Mouse (Mus musculus): ENCODE data around the gene Strada. TPM values are rescaled to one million over a fixed set of nuclear protein-coding genes. Genes with fewer than 3 reads are reported as not detected.
"Not testable (repeated sequence)": the region's sequence is repeated elsewhere in the genome, so short reads cannot be mapped to it uniquely, and the experiment has no call there.

Gene Strada
- total and polyA plus RNA-seq, 2 experiments from 2014 or later, result 12.6 to 18.7 TPM

DNA sequence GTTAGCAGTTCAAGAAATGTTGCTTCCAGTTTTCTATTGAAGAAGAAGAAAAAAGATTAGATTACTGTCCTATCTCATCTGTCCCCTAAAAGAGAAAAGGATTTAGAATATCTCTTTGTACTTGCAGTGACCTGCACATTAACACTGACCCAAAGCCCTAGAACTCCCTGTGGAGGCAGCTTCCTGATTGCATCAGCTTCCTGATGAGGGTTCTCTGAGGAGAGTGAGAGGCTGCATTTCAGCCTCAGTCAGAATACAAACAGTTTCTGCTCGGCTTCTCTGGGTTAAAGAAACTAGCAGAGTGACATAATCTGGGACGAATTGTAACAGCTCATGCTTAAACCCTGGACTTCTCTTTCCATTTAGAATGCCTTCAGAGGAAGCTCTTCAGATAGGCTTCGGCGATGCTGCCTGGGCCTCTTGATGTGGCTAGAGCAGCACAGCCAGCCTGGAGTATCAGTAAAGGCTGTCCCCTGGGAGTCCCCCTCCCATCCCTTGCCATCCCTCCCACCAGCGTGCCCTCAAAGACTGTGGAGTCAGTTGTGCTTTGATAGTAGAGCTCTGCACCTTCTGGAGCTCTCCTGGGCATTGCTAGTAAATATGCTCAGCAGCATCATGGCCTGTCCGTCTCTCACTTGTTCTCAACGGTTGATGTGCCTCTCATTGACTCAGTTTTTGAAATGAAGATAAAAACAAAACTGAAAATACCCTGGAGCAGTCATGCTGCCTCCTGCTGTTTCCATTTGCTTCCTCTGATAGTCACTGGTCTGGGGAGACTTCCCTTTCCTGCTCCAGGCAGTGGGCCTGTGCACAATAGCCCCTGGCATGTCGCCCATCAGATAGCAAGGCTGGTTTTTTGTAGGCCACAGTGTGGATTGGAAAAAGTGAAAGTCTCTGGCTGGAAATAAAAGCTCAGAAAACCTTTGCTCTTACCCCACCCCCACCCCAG lies 67.1 kb downstream of the Strada start:
- DNase-seq (ENCODE audit: low spot score), result peak; percentile 84
- peak; percentile 93 for ATAC-seq (ENCODE audit: insufficient read depth, low read depth)
- TF ChIP-seq EP300 (IDR thresholded peaks at IDR 0.05; ENCODE audit: low read depth) (no peak), CTCF (IDR thresholded peaks at IDR 0.05; ENCODE audit: low read depth) (peak; percentile 31)
- Histone ChIP-seq H3K9me3 (replicated peaks; ENCODE audit: control insufficient read depth, low read length) (no peaks in the 10 kb centered on the region), H3K9ac (replicated peaks; ENCODE audit: low read depth, low read length) (peak overlapping the region; percentile 53), H3K36me3 (replicated peaks; ENCODE audit: control insufficient read depth, insufficient read depth, low read length) (peaks cover 31% of the 10 kb centered on the region), H3K4me2 (ENCODE audit: low read depth, low read length) (peak overlapping the region; percentile 60), H3K27ac (ENCODE audit: low read depth) (peak overlapping the region; percentile 94), H3K4me3 (ENCODE audit: low read depth, low read length) (peak overlapping the region; percentile 31), H3K27me3 (ENCODE audit: control insufficient read depth, insufficient read depth, low read length) (no peaks in the 10 kb centered on the region), H3K4me1 (ENCODE audit: control insufficient read depth, insufficient read depth) (peaks cover 12% of the 10 kb centered on the region; the same call in 1 of the 2 replicates)
- WGBS, result 14% methylated on average over 8 of the region's 8 CpGs

- Histone ChIP-seq H3K9ac (replicated peaks; ENCODE audit: low read depth, low read length) (no peak overlapping the region), H3K27ac (ENCODE audit: low read depth) (no peak overlapping the region), H3K27me3 (ENCODE audit: control insufficient read depth, insufficient read depth, low read length) (no peaks in the 10 kb centered on the region), H3K4me3 (ENCODE audit: low read depth, low read length) (no peak overlapping the region), H3K36me3 (replicated peaks; ENCODE audit: control insufficient read depth, insufficient read depth, low read length) (peaks cover 39% of the 10 kb centered on the region), H3K4me2 (ENCODE audit: low read depth, low read length) (no peak overlapping the region), H3K4me1 (ENCODE audit: control insufficient read depth, insufficient read depth) (peaks cover 12% of the 10 kb centered on the region; the same call in 1 of the 2 replicates), H3K9me3 (replicated peaks; ENCODE audit: control insufficient read depth, low read length) (no peaks in the 10 kb centered on the region)
- no peak for TF ChIP-seq CTCF (IDR thresholded peaks at IDR 0.05; ENCODE audit: low read depth)
- TF ChIP-seq EP300 (IDR thresholded peaks at IDR 0.05; ENCODE audit: low read depth), result no peak
- ATAC-seq (ENCODE audit: insufficient read depth, low read depth) (no peak), DNase-seq (ENCODE audit: low spot score) (no peak)
- 88% methylated on average over 5 of the region's 5 CpGs for WGBS
Measured at GRCm38 (mm10) chr11:106132516-106132915, 69.5 kb downstream of the Strada start.

- no peaks in the 10 kb centered on the region for H3K27me3 ChIP-seq (ENCODE audit: control insufficient read depth, insufficient read depth, low read length)
- 55% methylated on average over 1 of the region's 1 CpGs for WGBS
- H3K36me3 ChIP-seq (replicated peaks; ENCODE audit: control insufficient read depth, insufficient read depth, low read length), result peaks cover 47% of the 10 kb centered on the region
- no peaks in the 10 kb centered on the region for H3K9me3 ChIP-seq (replicated peaks; ENCODE audit: control insufficient read depth, low read length)
- DNase-seq (ENCODE audit: low spot score) (no peak), ATAC-seq (ENCODE audit: insufficient read depth, low read depth) (no peak)
- no peak for TF ChIP-seq CTCF (IDR thresholded peaks at IDR 0.05; ENCODE audit: low read depth)
- TF ChIP-seq EP300 (IDR thresholded peaks at IDR 0.05; ENCODE audit: low read depth), result no peak
- H3K4me2 ChIP-seq (ENCODE audit: low read depth, low read length), result no peak overlapping the region
- H3K4me3 ChIP-seq (ENCODE audit: low read depth, low read length), result no peak overlapping the region
- H3K9ac ChIP-seq (replicated peaks; ENCODE audit: low read depth, low read length), result no peak overlapping the region
- no peak overlapping the region for H3K27ac ChIP-seq (ENCODE audit: low read depth)
- peaks cover 6% of the 10 kb centered on the region; the same call in 1 of the 2 replicates for H3K4me1 ChIP-seq (ENCODE audit: control insufficient read depth, insufficient read depth)
Measured at GRCm38 (mm10) chr11:106129477-106129876, 72.5 kb downstream of the Strada start.

- not testable (repeated sequence) for H3K4me1 ChIP-seq (ENCODE audit: control insufficient read depth, insufficient read depth); H3K9me3 ChIP-seq (replicated peaks; ENCODE audit: control insufficient read depth, low read length); DNase-seq (ENCODE audit: low spot score); H3K4me3 ChIP-seq (ENCODE audit: low read depth, low read length); ATAC-seq (ENCODE audit: insufficient read depth, low read depth); H3K27ac ChIP-seq (ENCODE audit: low read depth); H3K4me2 ChIP-seq (ENCODE audit: low read depth, low read length); H3K27me3 ChIP-seq (ENCODE audit: control insufficient read depth, insufficient read depth, low read length); H3K9ac ChIP-seq (replicated peaks; ENCODE audit: low read depth, low read length)
- 88% methylated on average over 4 of the region's 6 CpGs for WGBS
- H3K36me3 ChIP-seq (replicated peaks; ENCODE audit: control insufficient read depth, insufficient read depth, low read length), result peaks cover 62% of the 10 kb centered on the region
Measured at GRCm38 (mm10) chr11:106126727-106127373, 75.1 kb downstream of the Strada start.

- Histone ChIP-seq H3K36me3 (replicated peaks; ENCODE audit: control insufficient read depth, insufficient read depth, low read length) (peaks cover 64% of the 10 kb centered on the region), H3K4me2 (ENCODE audit: low read depth, low read length) (no peak overlapping the region), H3K4me3 (ENCODE audit: low read depth, low read length) (no peak overlapping the region), H3K9ac (replicated peaks; ENCODE audit: low read depth, low read length) (no peak overlapping the region), H3K4me1 (ENCODE audit: control insufficient read depth, insufficient read depth) (no peaks in the 10 kb centered on the region), H3K27me3 (ENCODE audit: control insufficient read depth, insufficient read depth, low read length) (no peaks in the 10 kb centered on the region), H3K9me3 (replicated peaks; ENCODE audit: control insufficient read depth, low read length) (no peaks in the 10 kb centered on the region), H3K27ac (ENCODE audit: low read depth) (no peak overlapping the region)
- ATAC-seq (ENCODE audit: insufficient read depth, low read depth), result no peak
- TF ChIP-seq CTCF (IDR thresholded peaks at IDR 0.05; ENCODE audit: low read depth), result no peak
- no peak for TF ChIP-seq EP300 (IDR thresholded peaks at IDR 0.05; ENCODE audit: low read depth)
- DNase-seq (ENCODE audit: low spot score), result no peak
- WGBS, result 78% methylated on average over 1 of the region's 1 CpGs
Measured at GRCm38 (mm10) chr11:106125827-106126226, 76.1 kb downstream of the Strada start.
